Mouse (Mus musculus) heart, postnatal 4 days (tissue): ENCODE data around the gene F11. TPM values are rescaled to one million over a fixed set of nuclear protein-coding genes. Genes with fewer than 3 reads are reported as not detected.

Source experiments
- DNase-seq: peaks from one replicate; pipeline ENCODE4 v3.0.0; 2021
- total RNA-seq, 2 experiments: library from RNA; stranded (reverse); gene quantifications; 2 replicates each; pipeline ENCODE4 v1.2.3; 2021

Gene F11
- total RNA-seq: not detected

- DNase-seq: no peak
Observed at GRCm38 (mm10) chr8:45261920-45262319, at the start of gene F11. F11 (minus strand) TSS chr8:45262031.

GRCm38 (mm10) chr8:45310967-45311366, 49.1 kb upstream of the F11 start:
- no peak for DNase-seq

GRCm38 (mm10) chr8:45308366-45308765, 46.5 kb upstream of the F11 start, which contains the start of gene Gm45753:
Gm45753 (minus strand) TSS chr8:45308466.
- DNase-seq: no peak

- DNase-seq: no peak
Observed at GRCm38 (mm10) chr8:45305479-45305878, 43.6 kb upstream of the F11 start.

- DNase-seq: no peak
Observed at GRCm38 (mm10) chr8:45304354-45304753, 42.5 kb upstream of the F11 start.

- DNase-seq: no peak
Observed at GRCm38 (mm10) chr8:45302390-45302789, 40.6 kb upstream of the F11 start.

GRCm38 (mm10) chr8:45295276-45295675, 33.4 kb upstream of the F11 start:
- DNase-seq: no peak

GRCm38 (mm10) chr8:45294687-45295086, 32.9 kb upstream of the F11 start, which contains the start of gene Klkb1:
Klkb1 (minus strand) TSS chr8:45294859.
- no peak for DNase-seq

- DNase-seq: no peak
Observed at GRCm38 (mm10) chr8:45291790-45292189, 30.0 kb upstream of the F11 start.

GRCm38 (mm10) chr8:45281630-45282029, 19.8 kb upstream of the F11 start:
- DNase-seq: no peak

- DNase-seq: no peak
Observed at GRCm38 (mm10) chr8:45277453-45277852, 15.6 kb upstream of the F11 start.

- no peak for DNase-seq
Observed at GRCm38 (mm10) chr8:45274317-45274716, 12.5 kb upstream of the F11 start.

GRCm38 (mm10) chr8:45269056-45269455, 7.2 kb upstream of the F11 start:
- no peak for DNase-seq

GRCm38 (mm10) chr8:45268485-45268884, 6.7 kb upstream of the F11 start:
- DNase-seq: no peak

- peak; percentile 58 for DNase-seq
Observed at GRCm38 (mm10) chr8:45267611-45268391, 6.0 kb upstream of the F11 start.

GRCm38 (mm10) chr8:45266993-45267392, 5.2 kb upstream of the F11 start:
- peak; percentile 4 for DNase-seq

GRCm38 (mm10) chr8:45264918-45265317, 3.1 kb upstream of the F11 start:
- DNase-seq: no peak

GRCm38 (mm10) chr8:45262851-45263250, 1.0 kb upstream of the F11 start:
- no peak for DNase-seq

- no peak for DNase-seq
Observed at GRCm38 (mm10) chr8:45258421-45258820, 3.4 kb downstream of the F11 start.

- no peak for DNase-seq
Observed at GRCm38 (mm10) chr8:45255040-45255439, 6.8 kb downstream of the F11 start.

- DNase-seq: no peak
Observed at GRCm38 (mm10) chr8:45254194-45254842, 7.5 kb downstream of the F11 start.

- no peak for DNase-seq
Observed at GRCm38 (mm10) chr8:45253586-45253985, 8.2 kb downstream of the F11 start.

GRCm38 (mm10) chr8:45253111-45253510, 8.7 kb downstream of the F11 start:
- no peak for DNase-seq

- DNase-seq: no peak
Observed at GRCm38 (mm10) chr8:45246307-45246706, 15.5 kb downstream of the F11 start.
